Mouse (Mus musculus): ENCODE measurements around the gene Anxa11. TPM values are rescaled to one million over a fixed set of nuclear protein-coding genes. Genes with fewer than 3 reads are reported as not detected.
"Not testable (repeated sequence)": the region's sequence is repeated elsewhere in the genome, so short reads cannot be mapped to it uniquely, and the experiment has no call there.

The Anxa11 gene
- total RNA-seq, 1 experiment from 2014 or later = 12.9 TPM

DNA sequence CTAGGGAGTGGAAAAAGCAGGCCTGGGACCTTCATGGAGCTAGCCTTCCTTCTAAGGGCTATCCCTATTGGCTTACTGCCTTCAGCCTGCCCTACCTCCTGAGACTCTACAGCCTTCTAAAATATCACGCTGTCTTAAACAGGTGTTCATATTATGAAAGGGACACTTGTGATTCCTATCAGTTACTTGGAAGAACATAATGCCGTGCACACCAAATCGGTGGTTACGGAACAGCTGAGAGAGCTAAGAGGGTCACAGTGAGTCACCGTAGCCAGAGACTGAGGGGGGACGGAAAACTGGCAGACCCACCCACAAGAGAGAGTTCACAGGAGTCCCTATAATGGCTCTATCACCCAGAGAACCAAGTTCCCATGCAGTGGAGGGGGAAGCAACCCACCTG, 24.4 kb downstream of the Anxa11 start:
- no peak for ATAC-seq (replicated peaks; ENCODE audit: low read depth, poor library complexity, severe bottlenecking)

- ATAC-seq (replicated peaks; ENCODE audit: low read depth, poor library complexity, severe bottlenecking) = no peak
These were observed 24.9 kb downstream of the Anxa11 start for GRCm38 (mm10) chr14:25866832-25867231.

GRCm38 (mm10) chr14:25867834-25868233, 25.9 kb downstream of the Anxa11 start:
- ATAC-seq (replicated peaks; ENCODE audit: low read depth, poor library complexity, severe bottlenecking) = no peak

DNA sequence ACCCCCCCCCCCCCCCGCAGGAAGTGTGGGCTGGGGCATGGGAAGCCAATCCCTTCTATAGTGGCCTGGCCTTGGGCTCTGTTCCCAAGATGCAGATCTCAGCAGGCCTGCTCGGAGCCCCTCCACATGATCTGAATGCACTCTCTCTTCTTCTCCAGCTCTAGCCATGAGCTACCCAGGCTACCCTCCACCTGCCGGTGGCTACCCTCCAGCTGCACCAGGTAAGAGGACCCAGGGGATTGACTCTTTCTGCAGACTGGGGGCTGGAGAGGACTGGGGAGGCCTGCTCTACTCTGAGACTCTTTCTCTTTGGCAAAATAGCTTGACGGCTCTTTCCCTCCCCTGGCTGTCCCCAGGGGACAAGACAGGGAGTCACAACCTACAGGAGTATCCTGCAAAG, 26.8 kb downstream of the Anxa11 start:
- peak; percentile 36 for ATAC-seq (replicated peaks; ENCODE audit: low read depth, poor library complexity, severe bottlenecking)

DNA sequence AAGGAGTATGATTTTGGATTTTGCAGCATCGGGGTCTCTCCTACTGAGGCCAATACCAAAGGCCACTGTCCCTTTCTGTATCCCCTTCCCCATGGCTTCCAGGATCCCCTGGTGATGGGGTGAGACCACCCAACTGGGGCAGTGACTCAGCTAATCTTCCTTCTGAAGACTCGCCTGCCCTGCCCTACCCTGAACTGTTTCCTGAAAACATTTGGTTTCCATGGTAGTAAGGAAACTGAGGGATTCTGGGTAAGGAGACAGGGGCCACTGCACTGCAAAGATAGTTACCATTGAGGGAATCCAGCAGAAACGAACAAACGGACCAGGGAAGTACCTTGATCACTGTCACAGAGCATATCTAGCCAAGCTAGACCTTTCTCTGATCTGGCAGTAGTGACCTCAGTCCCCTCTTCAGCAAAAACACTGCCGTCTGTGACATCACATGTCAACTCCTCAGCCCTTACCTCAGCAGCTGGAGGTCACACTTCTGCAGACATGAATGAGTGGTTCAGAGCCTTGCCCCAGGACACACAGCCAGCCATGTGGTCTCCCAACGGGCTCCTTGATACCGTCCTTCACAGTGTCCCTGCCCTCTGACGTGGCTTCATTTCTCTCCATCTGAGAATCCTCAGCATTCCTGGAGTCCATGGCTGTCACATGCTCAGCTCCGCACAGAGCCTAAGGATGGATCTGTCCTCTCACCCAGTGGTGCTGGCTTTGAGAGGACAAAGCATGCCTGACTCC, 27.4 kb downstream of the Anxa11 start:
- peak; percentile 80 for ATAC-seq (replicated peaks; ENCODE audit: low read depth, poor library complexity, severe bottlenecking)

GRCm38 (mm10) chr14:25872461-25873415, 30.8 kb downstream of the Anxa11 start:
- no peak for ATAC-seq (replicated peaks; ENCODE audit: low read depth, poor library complexity, severe bottlenecking)

DNA sequence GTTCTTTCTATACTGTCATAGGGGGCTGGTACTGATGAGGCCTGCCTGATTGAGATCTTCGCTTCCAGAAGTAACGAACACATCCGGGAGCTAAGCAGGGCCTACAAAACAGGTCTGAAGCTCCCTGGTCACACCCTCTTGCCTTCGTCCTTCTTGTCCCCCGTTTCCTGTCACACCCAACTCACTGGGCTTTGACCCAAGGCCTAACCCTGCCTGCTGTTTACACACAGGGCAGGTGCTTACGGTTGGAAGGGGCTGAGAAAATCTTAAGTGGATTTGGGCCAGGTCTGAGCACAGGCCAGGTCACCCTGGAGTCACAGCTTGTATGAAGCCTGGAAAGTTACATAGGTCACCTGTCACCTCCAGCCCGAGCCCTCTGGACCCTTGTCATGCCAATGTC, 34.7 kb downstream of the Anxa11 start:
- ATAC-seq (replicated peaks; ENCODE audit: low read depth, poor library complexity, severe bottlenecking) = not testable (repeated sequence)

GRCm38 (mm10) chr14:25881769-25882168, 39.8 kb downstream of the Anxa11 start:
- not testable (repeated sequence) for ATAC-seq (replicated peaks; ENCODE audit: low read depth, poor library complexity, severe bottlenecking)

- peak; percentile 64 for ATAC-seq (replicated peaks; ENCODE audit: low read depth, poor library complexity, severe bottlenecking)
These were observed 43.9 kb downstream of the Anxa11 start for GRCm38 (mm10) chr14:25885886-25886285.

- ATAC-seq (replicated peaks; ENCODE audit: low read depth, poor library complexity, severe bottlenecking) = not testable (repeated sequence)
These were observed 52.6 kb downstream of the Anxa11 start for GRCm38 (mm10) chr14:25894566-25894965.

DNA sequence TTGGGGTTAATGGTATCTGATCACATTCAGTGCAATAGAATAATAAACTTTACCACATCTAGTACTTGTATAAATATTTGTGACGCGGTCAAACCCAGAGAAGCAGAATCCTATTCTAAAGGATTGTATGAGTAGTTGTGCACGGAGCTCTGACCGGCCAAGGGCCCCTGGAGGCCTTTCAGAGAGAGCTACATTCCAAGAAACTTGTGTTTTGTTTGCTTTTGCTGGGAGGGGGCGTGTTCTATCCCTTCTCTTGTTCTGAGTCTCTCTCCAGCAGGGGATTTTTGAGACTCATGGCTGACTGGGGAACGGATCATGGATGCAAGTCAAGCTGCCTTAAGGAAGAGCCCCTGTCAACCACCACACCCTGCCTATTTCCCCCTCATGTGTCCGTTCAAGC, 53.7 kb downstream of the Anxa11 start:
- ATAC-seq (replicated peaks; ENCODE audit: low read depth, poor library complexity, severe bottlenecking) = not testable (repeated sequence)

DNA sequence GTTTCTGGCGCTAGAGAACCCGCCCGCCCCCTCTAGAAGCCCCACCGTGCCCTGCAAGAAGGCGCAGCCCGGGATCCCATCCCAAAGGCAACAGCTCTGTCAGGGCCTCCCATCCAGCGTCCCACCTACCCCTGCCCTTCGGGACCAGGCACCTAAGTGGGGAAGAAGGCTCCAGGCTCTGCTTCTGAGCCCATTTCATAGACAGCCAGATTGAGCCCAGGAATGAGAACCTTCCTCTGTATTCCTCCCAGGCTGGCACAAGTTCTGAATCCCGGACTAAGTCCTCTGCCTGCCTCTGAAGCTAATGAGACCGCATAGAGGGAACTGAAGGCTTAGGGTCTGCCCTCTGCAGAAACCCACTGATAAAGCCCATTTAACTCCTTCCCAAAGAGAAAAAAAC, 61.0 kb downstream of the Anxa11 start, which contains the start of gene Plac9a:
Gene Plac9a (minus strand): TSS at position 101 of the 400 bp plus-strand sequence.
- not testable (repeated sequence) for ATAC-seq (replicated peaks; ENCODE audit: low read depth, poor library complexity, severe bottlenecking)

GRCm38 (mm10) chr14:25905243-25905642, 63.3 kb downstream of the Anxa11 start:
- not testable (repeated sequence) for ATAC-seq (replicated peaks; ENCODE audit: low read depth, poor library complexity, severe bottlenecking)

GRCm38 (mm10) chr14:25907272-25907671, 65.3 kb downstream of the Anxa11 start:
- ATAC-seq (replicated peaks; ENCODE audit: low read depth, poor library complexity, severe bottlenecking) = peak; percentile 79

GRCm38 (mm10) chr14:25908976-25909375, 67.0 kb downstream of the Anxa11 start:
- not testable (repeated sequence) for ATAC-seq (replicated peaks; ENCODE audit: low read depth, poor library complexity, severe bottlenecking)

- ATAC-seq (replicated peaks; ENCODE audit: low read depth, poor library complexity, severe bottlenecking) = not testable (repeated sequence)
These were observed 76.6 kb downstream of the Anxa11 start for GRCm38 (mm10) chr14:25918427-25919170.

GRCm38 (mm10) chr14:25926814-25927561, 85.0 kb downstream of the Anxa11 start:
- peak; percentile 76 for ATAC-seq (replicated peaks; ENCODE audit: low read depth, poor library complexity, severe bottlenecking)

DNA sequence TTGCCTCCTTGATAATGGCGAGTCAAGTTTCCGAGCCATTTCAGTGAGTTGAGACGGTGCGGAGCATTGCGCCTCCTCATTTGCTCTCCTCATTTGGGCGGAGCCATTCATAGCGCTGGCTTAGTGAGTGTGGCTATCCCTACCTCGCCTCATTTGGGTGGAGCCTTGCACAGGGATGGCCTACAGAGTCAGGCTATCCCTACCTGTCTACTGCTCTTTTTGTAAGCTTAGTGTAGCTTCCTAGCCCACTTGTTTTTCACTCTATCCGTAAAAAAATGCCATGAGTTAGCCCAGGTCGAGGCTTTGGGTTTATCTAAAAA, 85.6 kb downstream of the Anxa11 start, which contains the start of gene Tmem254a:
Gene Tmem254a (minus strand): TSS at position 111 of the 320 bp plus-strand sequence.
- peak; percentile 94 for ATAC-seq (replicated peaks; ENCODE audit: low read depth, poor library complexity, severe bottlenecking)

All from common myeloid progenitor, adult 5-6 weeks (primary cell).